Mouse (Mus musculus) heart, postnatal 14 days (tissue): ENCODE data around the gene Tbc1d10a. TPM values are rescaled to one million over a fixed set of nuclear protein-coding genes. Genes with fewer than 3 reads are reported as not detected.

ENCODE experiments used
- DNase-seq, 2 experiments: peaks; one replicate each; pipeline ENCODE4 v3.0.0; 2021 to 2022
- intact Hi-C: fragments of 180-260 bp; cut with DNase I; formaldehyde crosslinking; loops from one replicate; pipeline ENCODE4 v1.15.1; 2025
- long read RNA-seq, 2 experiments: library from polyadenylated mRNA; stranded (forward); transcript quantifications; one replicate each; pipeline ENCODE4 v2.0.0; 2021
- total RNA-seq, 2 experiments: library from RNA; stranded (reverse); gene quantifications; 2 replicates each; pipeline ENCODE4 v1.2.3; 2021

Gene Tbc1d10a
- total RNA-seq, result 10 to 100 TPM; 14.5 to 14.7 TPM
- long read RNA-seq, experiment 1, transcript Tbc1d10a-201 (9 exons, 1,957 nt), result major isoform, 29 of 37 reads
- long read RNA-seq, experiment 1, partial matches to known transcripts, result 3 of 37 reads
- long read RNA-seq, experiment 1, other reads (novel, unspliced or antisense), result 5 of 37 reads
- long read RNA-seq, experiment 2, transcript Tbc1d10a-201 (9 exons, 1,957 nt), result major isoform, 22 of 23 reads
- long read RNA-seq, experiment 2, partial matches to known transcripts, result 0 of 23 reads
- long read RNA-seq, experiment 2, other reads (novel, unspliced or antisense), result 1 of 23 reads

DNA sequence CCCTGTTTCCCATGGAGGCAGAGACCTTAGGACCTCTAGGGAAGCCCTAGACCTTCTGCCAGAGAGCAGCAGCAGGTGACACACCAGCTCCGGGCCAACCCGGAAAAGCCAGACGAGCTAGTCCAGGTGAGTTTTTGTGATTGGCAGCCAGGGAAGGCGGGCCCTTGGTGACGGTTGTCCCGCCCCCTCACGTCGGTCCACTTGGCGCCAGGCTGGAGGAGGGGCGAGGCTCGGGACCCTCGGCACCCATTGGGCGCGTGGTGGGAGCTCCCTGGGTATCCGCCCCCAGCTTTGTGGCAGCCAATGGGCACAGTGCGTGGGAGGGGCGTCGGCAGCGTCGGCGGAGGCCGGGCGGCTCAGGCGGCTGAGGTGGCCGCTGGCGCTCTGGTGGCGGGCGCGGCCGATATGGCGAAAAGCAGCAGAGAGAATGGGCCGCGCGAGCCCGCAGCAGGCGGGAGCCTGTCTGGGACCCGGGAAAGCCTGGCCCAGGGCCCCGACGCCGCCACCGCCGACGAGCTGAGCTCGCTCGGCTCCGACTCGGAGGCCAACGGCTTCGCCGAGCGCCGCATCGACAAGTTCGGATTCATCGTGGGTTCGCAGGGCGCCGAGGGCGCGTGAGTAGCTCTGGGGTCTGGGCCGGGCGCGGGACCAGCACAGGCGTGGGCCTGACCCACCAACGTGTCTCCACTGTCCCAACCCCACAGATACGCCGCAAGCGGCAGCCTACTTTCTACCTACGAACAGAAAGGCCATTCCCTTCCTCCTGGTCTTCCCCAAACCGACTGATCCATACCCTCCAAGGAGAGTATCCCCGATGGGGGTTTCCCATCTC lies at the start of gene Tbc1d10a:
Gene Tbc1d10a (plus strand): TSS at position 304 of the 832 bp plus-strand sequence.
- DNase-seq, result peak; percentile 98
- intact Hi-C loops, result loop anchor here (1.0 kb wide), 1 partner anchor 30 kb away; no protein-coding TSS in a partner anchor

GRCm38 (mm10) chr11:4138964-4139363 lies 47.6 kb upstream of the Tbc1d10a start:
- no peak for DNase-seq
- intact Hi-C loops, result no loop called here

DNA sequence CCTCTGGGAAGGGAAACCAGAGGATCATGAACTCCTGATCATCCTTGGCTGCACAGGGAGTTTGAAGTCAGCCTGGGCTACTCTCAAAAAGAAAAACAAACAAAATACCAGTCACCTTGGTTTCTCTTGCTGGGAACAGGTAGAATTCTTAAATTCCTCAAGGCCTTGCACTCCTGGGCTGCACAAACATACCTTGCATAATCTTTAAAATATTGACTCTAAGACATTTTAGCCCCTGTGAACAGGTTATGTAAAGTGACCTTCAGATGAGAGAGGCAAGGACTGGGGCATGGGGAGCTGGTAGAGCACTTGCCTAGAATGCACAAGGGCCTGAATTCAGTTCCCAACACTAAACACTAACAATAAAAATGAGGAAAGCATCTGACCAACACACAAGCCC lies 45.1 kb upstream of the Tbc1d10a start:
- DNase-seq, result no peak
- intact Hi-C loops, result no loop called here

GRCm38 (mm10) chr11:4142352-4142751 lies 44.2 kb upstream of the Tbc1d10a start:
- intact Hi-C loops, result no loop called here
- no peak for DNase-seq

GRCm38 (mm10) chr11:4143281-4144062 lies 43.1 kb upstream of the Tbc1d10a start:
- intact Hi-C loops, result no loop called here
- DNase-seq, result no peak

GRCm38 (mm10) chr11:4146381-4146780 lies 40.2 kb upstream of the Tbc1d10a start:
- no peak for DNase-seq
- intact Hi-C loops, result no loop called here

DNA sequence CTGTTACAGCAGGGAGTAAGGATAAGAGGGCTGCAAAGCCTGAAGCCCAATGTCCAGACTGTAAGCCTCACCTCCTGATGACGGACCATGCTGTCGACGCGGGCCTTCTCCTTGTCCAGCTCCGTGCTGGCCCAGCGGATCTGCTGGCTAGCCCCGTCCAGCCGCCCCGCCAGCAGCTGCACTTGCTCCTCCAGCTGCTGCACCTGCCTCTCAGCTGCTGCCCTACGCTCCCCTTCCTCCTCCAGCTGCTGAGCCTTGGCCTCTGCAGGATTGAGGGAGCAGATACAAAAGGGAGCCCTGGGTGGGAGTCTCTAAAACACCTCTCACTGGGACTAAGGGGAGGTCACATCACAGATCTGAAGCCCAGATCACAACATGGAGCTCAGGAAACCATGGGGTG lies 39.5 kb upstream of the Tbc1d10a start:
- peak in 1 of 2 experiments; percentile 44 for DNase-seq
- intact Hi-C loops, result no loop called here

DNA sequence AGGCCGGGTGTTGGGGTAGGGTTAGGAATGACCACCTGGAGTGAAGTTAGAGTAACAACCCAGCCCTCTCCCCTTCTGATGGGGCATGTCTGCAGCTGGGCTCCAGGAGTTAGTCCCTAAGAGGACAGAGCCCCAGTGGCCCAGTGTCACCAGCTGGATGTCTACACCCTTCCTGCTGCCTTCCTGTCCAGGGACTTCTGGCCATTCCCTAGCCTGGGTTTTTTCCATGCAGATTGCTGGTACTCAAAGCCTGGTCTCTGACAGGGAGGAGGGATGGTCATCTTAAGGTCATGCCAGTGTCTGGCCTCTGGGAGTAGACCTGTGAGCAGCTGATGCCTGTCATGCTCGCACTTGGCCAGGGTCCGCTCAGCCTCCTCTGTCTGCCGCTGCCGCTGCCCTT lies 38.5 kb upstream of the Tbc1d10a start:
- no peak for DNase-seq
- intact Hi-C loops, result no loop called here

- intact Hi-C loops, result no loop called here
- no peak for DNase-seq
Observed at GRCm38 (mm10) chr11:4148536-4149156, 37.9 kb upstream of the Tbc1d10a start.

DNA sequence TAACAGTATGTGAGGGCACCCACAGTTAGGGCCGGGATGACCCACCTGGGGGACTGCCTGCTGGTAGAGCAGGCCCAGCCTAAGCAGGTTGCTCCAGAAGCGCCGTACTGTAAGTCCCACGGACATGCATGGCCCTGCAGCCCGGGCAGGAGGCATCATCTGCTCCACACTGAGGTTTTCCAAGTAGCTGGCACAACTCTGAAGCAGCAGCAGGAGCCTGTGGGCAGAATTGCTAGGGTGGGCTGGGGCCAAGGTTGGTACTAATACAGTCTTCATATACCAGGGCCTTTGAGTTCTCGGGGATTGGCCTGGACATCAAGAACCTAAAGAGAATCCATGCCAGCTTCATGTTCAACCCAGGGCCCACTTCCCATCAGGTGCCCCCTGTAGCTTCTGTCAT lies 36.7 kb upstream of the Tbc1d10a start:
- intact Hi-C loops, result no loop called here
- no peak for DNase-seq

GRCm38 (mm10) chr11:4153694-4154093 lies 32.9 kb upstream of the Tbc1d10a start:
- no peak for DNase-seq
- intact Hi-C loops, result no loop called here

DNA sequence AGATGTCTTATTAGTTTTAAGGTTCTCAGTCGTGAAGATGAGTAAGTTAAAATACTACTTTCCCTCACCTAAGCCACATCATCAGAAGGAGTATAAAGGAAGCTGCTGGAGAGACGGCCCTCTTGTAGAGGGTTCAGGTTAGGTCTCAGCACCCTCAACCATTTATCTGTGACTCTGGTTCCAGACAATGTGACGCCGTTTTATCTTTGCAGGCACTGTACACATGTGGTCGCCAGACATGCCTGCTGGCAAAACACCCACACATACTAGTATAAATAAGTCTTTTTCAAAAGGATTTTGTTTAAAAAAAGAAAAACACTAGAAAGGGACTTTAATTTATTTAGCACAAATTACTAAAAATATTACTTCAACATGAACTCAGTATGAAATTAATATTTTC lies 30.9 kb upstream of the Tbc1d10a start:
- DNase-seq, result no peak
- intact Hi-C loops, result no loop called here

GRCm38 (mm10) chr11:4158676-4159075 lies 27.9 kb upstream of the Tbc1d10a start:
- DNase-seq, result no peak
- intact Hi-C loops, result no loop called here

DNA sequence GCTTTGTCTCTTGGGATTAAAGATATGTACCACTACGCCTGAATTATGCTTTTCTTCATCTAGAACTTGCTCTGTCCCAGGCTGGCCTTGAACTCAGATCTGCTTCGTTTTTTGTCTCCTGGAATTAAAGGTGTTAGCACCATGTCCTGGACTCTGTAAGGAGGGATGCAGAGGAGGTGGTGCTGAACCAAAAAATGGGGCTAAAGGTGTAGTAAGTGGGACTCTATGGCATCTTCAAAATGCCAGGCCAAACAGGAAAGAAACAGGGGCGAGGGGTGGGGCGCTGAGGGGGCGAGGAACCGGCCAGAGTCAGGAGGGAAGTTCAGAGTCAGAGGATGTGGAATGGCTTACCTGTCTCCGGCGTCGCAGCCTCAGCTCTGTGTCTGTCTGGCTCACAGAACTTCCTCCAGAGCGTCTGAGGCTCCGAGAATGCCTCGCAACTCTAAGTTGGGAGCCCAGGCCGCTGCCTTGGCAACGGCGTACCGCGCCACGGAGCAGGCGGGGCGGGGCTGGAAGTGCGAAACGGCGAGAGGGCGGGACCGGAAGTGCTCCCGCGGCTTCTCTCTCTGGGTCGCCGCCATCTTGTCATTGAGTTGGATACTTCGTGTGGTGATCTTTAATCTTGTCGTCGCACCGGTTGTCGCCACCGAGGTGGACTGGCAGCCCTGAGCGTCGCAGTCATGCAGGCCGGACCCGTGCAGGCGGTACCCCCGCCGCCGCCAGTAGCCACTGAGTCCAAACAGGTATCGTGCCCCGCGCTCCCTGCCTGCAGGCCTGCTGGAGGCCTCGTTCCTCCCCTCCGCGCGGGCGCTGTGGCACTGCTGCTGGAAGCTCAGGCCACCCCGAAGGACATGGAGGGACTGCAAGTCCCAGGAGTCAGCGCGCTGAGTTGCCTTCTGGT lies 26.5 kb upstream of the Tbc1d10a start, which contains the start of the genes Ccdc157 and Sf3a1:
Gene Ccdc157 (minus strand): TSS at position 486 of the 901 bp plus-strand sequence.
Gene Sf3a1 (plus strand): TSS at position 543 of the 901 bp plus-strand sequence.
- intact Hi-C loops, result loop anchor here (1.0 kb wide), 1 partner anchor 25 kb away; the partner anchor contains the start of gene Rnf215
- peak; percentile 95 to 97 for DNase-seq

GRCm38 (mm10) chr11:4160758-4161480 lies 25.7 kb upstream of the Tbc1d10a start:
- DNase-seq, result no peak
- intact Hi-C loops, result loop anchor here (1.0 kb wide), 1 partner anchor 26 kb away; the partner anchor contains the start of gene Rnf215

- intact Hi-C loops, result no loop called here
- no peak for DNase-seq
Observed at GRCm38 (mm10) chr11:4164701-4165100, 21.9 kb upstream of the Tbc1d10a start.

- DNase-seq, result no peak
- intact Hi-C loops, result no loop called here
Observed at GRCm38 (mm10) chr11:4166467-4167090, 20.0 kb upstream of the Tbc1d10a start.

DNA sequence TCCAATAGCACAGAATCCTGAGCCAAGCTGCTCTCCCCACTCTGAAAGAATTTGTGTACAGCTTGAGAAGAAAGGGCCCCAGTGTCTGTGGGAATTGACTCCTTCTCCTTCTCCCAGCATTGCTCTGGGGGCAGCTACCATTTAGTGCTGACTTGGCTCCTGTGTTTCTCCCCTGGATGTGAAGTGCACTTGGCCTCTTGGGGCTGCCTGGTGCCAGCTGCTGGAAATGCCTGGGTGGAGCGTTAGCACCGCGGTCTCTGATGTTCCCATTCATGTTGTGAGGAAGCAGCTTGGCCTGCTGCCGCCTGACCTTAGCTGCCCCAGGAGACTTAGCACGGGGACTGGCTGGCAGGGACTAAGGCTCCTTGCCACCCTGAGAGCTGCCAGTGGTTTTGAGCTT lies 12.0 kb upstream of the Tbc1d10a start:
- intact Hi-C loops, result no loop called here
- DNase-seq, result peak; percentile 74 to 85
